Mouse (Mus musculus) gastrocnemius, postnatal 25 days (tissue): ENCODE measurements around the gene Zar1. TPM values are rescaled to one million over a fixed set of nuclear protein-coding genes. Genes with fewer than 3 reads are reported as not detected.
"Not testable (repeated sequence)": the region's sequence is repeated elsewhere in the genome, so short reads cannot be mapped to it uniquely, and the experiment has no call there.

Experiments
- DNase-seq: peaks from one replicate; pipeline ENCODE4 v3.0.0; 2022
- long read RNA-seq, 2 experiments: library from polyadenylated mRNA; stranded (forward); transcript quantifications; one replicate each; pipeline ENCODE4 v2.0.0; 2021
- total RNA-seq, 2 experiments: library from RNA; stranded (reverse); gene quantifications; 1 replicate in 1 of 2; 2 replicates in 1 of 2; pipeline ENCODE4 v1.2.3; 2021

The Zar1 gene
- not detected for total RNA-seq
- long read RNA-seq, experiment 1, result 0 reads
- long read RNA-seq, experiment 2, result 0 reads

- DNase-seq, result not testable (repeated sequence)
These were observed at the start of gene Zar1 for GRCm38 (mm10) chr5:72580970-72581332. TSS of gene Zar1 (minus strand) at chr5:72581254.

- DNase-seq, result no peak
These were observed 49.0 kb upstream of the Zar1 start for GRCm38 (mm10) chr5:72630026-72630425.

GRCm38 (mm10) chr5:72621022-72621421, 40.0 kb upstream of the Zar1 start:
- DNase-seq, result no peak

GRCm38 (mm10) chr5:72617413-72617812, 36.4 kb upstream of the Zar1 start:
- DNase-seq, result no peak

- DNase-seq, result no peak
These were observed 22.1 kb upstream of the Zar1 start for GRCm38 (mm10) chr5:72603138-72603537.

GRCm38 (mm10) chr5:72601006-72601405, 20.0 kb upstream of the Zar1 start:
- peak; percentile 7 for DNase-seq

GRCm38 (mm10) chr5:72587192-72587681, 6.2 kb upstream of the Zar1 start, which contains the start of gene Gm5868:
TSS of gene Gm5868 (minus strand) at chr5:72587551.
- DNase-seq, result no peak

- not testable (repeated sequence) for DNase-seq
These were observed 5.7 kb upstream of the Zar1 start for GRCm38 (mm10) chr5:72586667-72587191.

- DNase-seq, result not testable (repeated sequence)
These were observed 5.1 kb upstream of the Zar1 start for GRCm38 (mm10) chr5:72586122-72586521.

- not testable (repeated sequence) for DNase-seq
These were observed 725 bp downstream of the Zar1 start for GRCm38 (mm10) chr5:72580088-72580969.

GRCm38 (mm10) chr5:72579599-72579998, 1.5 kb downstream of the Zar1 start:
- not testable (repeated sequence) for DNase-seq

- no peak for DNase-seq
These were observed 15.4 kb downstream of the Zar1 start for GRCm38 (mm10) chr5:72565621-72566020.

GRCm38 (mm10) chr5:72563183-72563582, 17.9 kb downstream of the Zar1 start:
- DNase-seq, result not testable (repeated sequence)

GRCm38 (mm10) chr5:72560976-72561628, 20.0 kb downstream of the Zar1 start:
- no peak for DNase-seq

- DNase-seq, result peak; percentile 96
These were observed 21.5 kb downstream of the Zar1 start, which contains the start of gene Nfxl1 for GRCm38 (mm10) chr5:72559544-72560049. TSS of gene Nfxl1 (minus strand) at chr5:72559684.

GRCm38 (mm10) chr5:72558716-72559526, 22.1 kb downstream of the Zar1 start:
- DNase-seq, result peak; percentile 54

- DNase-seq, result no peak
These were observed 24.8 kb downstream of the Zar1 start for GRCm38 (mm10) chr5:72556245-72556644.

- no peak for DNase-seq
These were observed 29.8 kb downstream of the Zar1 start for GRCm38 (mm10) chr5:72551209-72551608.

- no peak for DNase-seq
These were observed 52.2 kb downstream of the Zar1 start for GRCm38 (mm10) chr5:72528896-72529295.
